Mouse (Mus musculus) forelimb bud, embryonic 11.5 days (tissue): ENCODE measurements around the gene Bahd1.

Experiments used
- DNase-seq: peaks from one replicate; pipeline ENCODE4 v3.0.0-alpha.2; 2012; ENCODE audit warnings: low read depth, low spot score

Bahd1 gene

GRCm38 (mm10) chr2:118898771-118899170, 1.4 kb upstream of the Bahd1 start:
- DNase-seq: no peak

- no peak for DNase-seq
Measured at GRCm38 (mm10) chr2:118899306-118899705, 871 bp upstream of the Bahd1 start.

GRCm38 (mm10) chr2:118900826-118901140, 606 bp downstream of the Bahd1 start:
- no peak for DNase-seq

- DNase-seq: peak; percentile 92
Measured at GRCm38 (mm10) chr2:118901175-118902031, 1.2 kb downstream of the Bahd1 start.

- no peak for DNase-seq
Measured at GRCm38 (mm10) chr2:118902051-118903025, 2.2 kb downstream of the Bahd1 start.

- DNase-seq: no peak
Measured at GRCm38 (mm10) chr2:118903333-118903741, 3.2 kb downstream of the Bahd1 start.

GRCm38 (mm10) chr2:118905433-118906117, 5.4 kb downstream of the Bahd1 start:
- DNase-seq: no peak

- no peak for DNase-seq
Measured at GRCm38 (mm10) chr2:118906118-118906492, 5.9 kb downstream of the Bahd1 start.

GRCm38 (mm10) chr2:118907781-118908180, 7.6 kb downstream of the Bahd1 start:
- DNase-seq: no peak

- DNase-seq: no peak
Measured at GRCm38 (mm10) chr2:118909151-118909550, 9.0 kb downstream of the Bahd1 start.

- DNase-seq: no peak
Measured at GRCm38 (mm10) chr2:118910605-118911278, 10.6 kb downstream of the Bahd1 start.

- no peak for DNase-seq
Measured at GRCm38 (mm10) chr2:118912706-118913105, 12.5 kb downstream of the Bahd1 start.

- DNase-seq: no peak
Measured at GRCm38 (mm10) chr2:118913551-118914276, 13.5 kb downstream of the Bahd1 start.

- DNase-seq: no peak
Measured at GRCm38 (mm10) chr2:118914685-118915084, 14.5 kb downstream of the Bahd1 start.

GRCm38 (mm10) chr2:118916436-118916835, 16.3 kb downstream of the Bahd1 start:
- no peak for DNase-seq

- no peak for DNase-seq
Measured at GRCm38 (mm10) chr2:118918543-118918942, 18.4 kb downstream of the Bahd1 start.

GRCm38 (mm10) chr2:118920428-118920827, 20.3 kb downstream of the Bahd1 start:
- DNase-seq: no peak

GRCm38 (mm10) chr2:118925952-118926351, 25.8 kb downstream of the Bahd1 start:
- no peak for DNase-seq

GRCm38 (mm10) chr2:118926361-118926997, 26.3 kb downstream of the Bahd1 start, which contains the start of gene Chst14:
Gene Chst14 (plus strand): TSS chr2:118926496.
- DNase-seq: peak; percentile 59
